Mouse (Mus musculus): ENCODE measurements around the gene Kmt5c. TPM values are rescaled to one million over a fixed set of nuclear protein-coding genes. Genes with fewer than 3 reads are reported as not detected.
A peak's percentile ranks its signal among the peaks of the same experiment; 100 is the strongest.
"Not testable (repeated sequence)": the region's sequence is repeated elsewhere in the genome, so short reads cannot be mapped to it uniquely, and the experiment has no call there.

Kmt5c gene
- total and polyA plus RNA-seq, 2 experiments from 2014 or later = 35.1 to 36.8 TPM

DNA sequence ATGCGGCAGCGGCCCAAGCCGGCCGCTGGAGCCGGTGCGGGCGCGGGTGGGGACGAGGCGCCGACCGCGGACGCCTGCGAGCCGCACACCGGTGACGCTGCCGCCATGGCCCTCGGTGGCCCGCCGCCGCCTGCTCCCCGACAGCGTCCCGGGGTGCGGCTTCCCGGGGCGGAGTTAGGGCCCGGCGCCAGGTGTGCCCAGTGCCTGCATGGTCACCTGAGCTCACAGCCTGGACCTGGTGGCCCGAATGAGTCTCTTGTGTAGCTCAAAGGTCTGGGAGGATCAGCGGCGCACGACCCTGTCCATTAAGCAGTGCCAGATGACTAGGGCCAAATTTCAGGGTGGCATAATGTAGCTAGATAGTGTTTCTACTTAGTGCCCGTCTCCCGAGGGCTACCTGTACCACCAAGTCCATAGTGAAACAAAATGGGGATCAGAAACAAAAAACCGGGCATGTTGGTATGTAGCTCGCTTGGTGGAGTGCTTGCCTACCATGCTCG, 49.6 kb downstream of the Kmt5c start, which contains the start of gene Tmem238:
Tmem238 (minus strand) TSS at position 221 of the 500 bp plus-strand sequence.
- WGBS = 8% methylated on average over 40 of the region's 40 CpGs
- H3K27ac ChIP-seq (ENCODE audit: low read depth, low read length) = peak within 1 kb of the TSS; percentile 45
- no peaks in the 10 kb centered on the region for H3K27me3 ChIP-seq (ENCODE audit: insufficient read depth, low read length)
- no peak for TF ChIP-seq CTCF (IDR thresholded peaks at IDR 0.05; ENCODE audit: low read depth)
- H3K4me1 ChIP-seq (ENCODE audit: insufficient read depth) = 0 out of 2 replicates have a peak, but pooled peaks cover 4% of the 10 kb centered on the region
- no peaks in the 10 kb centered on the region for H3K9me3 ChIP-seq (ENCODE audit: low read length)
- DNase-seq = no peak
- H3K4me2 ChIP-seq (ENCODE audit: low read depth) = peak within 1 kb of the TSS; percentile 93
- no peak for ATAC-seq
- peaks cover 5% of the 10 kb centered on the region; the same call in 1 of the 2 replicates for H3K36me3 ChIP-seq (ENCODE audit: insufficient read depth)
- peak within 1 kb of the TSS; percentile 56 for H3K4me3 ChIP-seq (ENCODE audit: low read depth, low read length)
- peak within 1 kb of the TSS; percentile 74 for H3K9ac ChIP-seq

- WGBS = 1% methylated on average over 54 of the region's 54 CpGs
- peak; percentile 98 for DNase-seq
- Histone ChIP-seq H3K4me2 (ENCODE audit: low read depth) (peak within 1 kb of the TSS; percentile 73), H3K27ac (ENCODE audit: low read depth, low read length) (peak within 1 kb of the TSS; percentile 89), H3K27me3 (ENCODE audit: insufficient read depth, low read length) (no peaks in the 10 kb centered on the region), H3K9me3 (ENCODE audit: low read length) (no peaks in the 10 kb centered on the region), H3K9ac (peak within 1 kb of the TSS; percentile 91), H3K4me1 (ENCODE audit: insufficient read depth) (0 out of 2 replicates have a peak, but pooled peaks cover 4% of the 10 kb centered on the region), H3K4me3 (ENCODE audit: low read depth, low read length) (peak within 1 kb of the TSS; percentile 93), H3K36me3 (ENCODE audit: insufficient read depth) (peaks cover 22% of the 10 kb centered on the region)
- TF ChIP-seq CTCF (IDR thresholded peaks at IDR 0.05; ENCODE audit: low read depth) = peak; percentile 19; the same call in 1 of the 2 replicates
- peak; percentile 95 for ATAC-seq
These were observed 52.6 kb downstream of the Kmt5c start, which contains the start of gene Rpl28 for GRCm38 (mm10) chr7:4792278-4793212. Gene Rpl28, plus strand, starts transcription at chr7:4792874.

GRCm38 (mm10) chr7:4793248-4793647, 53.3 kb downstream of the Kmt5c start:
- peaks cover 26% of the 10 kb centered on the region for H3K36me3 ChIP-seq (ENCODE audit: insufficient read depth)
- H3K4me2 ChIP-seq (ENCODE audit: low read depth) = peak overlapping the region; percentile 73
- peak overlapping the region; percentile 91 for H3K9ac ChIP-seq
- peak; percentile 13 for ATAC-seq
- under 1% methylated on average over 31 of the region's 31 CpGs for WGBS
- DNase-seq; H3K4me1 ChIP-seq (ENCODE audit: insufficient read depth); H3K27me3 ChIP-seq (ENCODE audit: insufficient read depth, low read length); H3K9me3 ChIP-seq (ENCODE audit: low read length): not testable (repeated sequence)
- peak overlapping the region; percentile 93 for H3K4me3 ChIP-seq (ENCODE audit: low read depth, low read length)
- peak overlapping the region; percentile 89 for H3K27ac ChIP-seq (ENCODE audit: low read depth, low read length)

- TF ChIP-seq CTCF (IDR thresholded peaks at IDR 0.05; ENCODE audit: low read depth) = no peak
- H3K27me3 ChIP-seq (ENCODE audit: insufficient read depth, low read length) = no peaks in the 10 kb centered on the region
- DNase-seq (no peak), ATAC-seq (no peak)
- peak overlapping the region; percentile 73 for H3K4me2 ChIP-seq (ENCODE audit: low read depth)
- no peaks in the 10 kb centered on the region for H3K9me3 ChIP-seq (ENCODE audit: low read length)
- 34% methylated on average over 4 of the region's 4 CpGs for WGBS
- peak overlapping the region; percentile 93 for H3K4me3 ChIP-seq (ENCODE audit: low read depth, low read length)
- H3K36me3 ChIP-seq (ENCODE audit: insufficient read depth) = peaks cover 26% of the 10 kb centered on the region
- H3K27ac ChIP-seq (ENCODE audit: low read depth, low read length) = no peak overlapping the region
- H3K9ac ChIP-seq = peak overlapping the region; percentile 91
- 0 out of 2 replicates have a peak, but pooled peaks cover 4% of the 10 kb centered on the region for H3K4me1 ChIP-seq (ENCODE audit: insufficient read depth)
These were observed 53.8 kb downstream of the Kmt5c start for GRCm38 (mm10) chr7:4793674-4794073.

GRCm38 (mm10) chr7:4794631-4795168, 54.8 kb downstream of the Kmt5c start:
- no peak for DNase-seq
- no peak for ATAC-seq
- H3K9me3 ChIP-seq (ENCODE audit: low read length) = no peaks in the 10 kb centered on the region
- no peak for TF ChIP-seq CTCF (IDR thresholded peaks at IDR 0.05; ENCODE audit: low read depth)
- no peak overlapping the region for H3K4me2 ChIP-seq (ENCODE audit: low read depth)
- H3K4me3 ChIP-seq (ENCODE audit: low read depth, low read length) = no peak overlapping the region
- 0 out of 2 replicates have a peak, but pooled peaks cover 4% of the 10 kb centered on the region for H3K4me1 ChIP-seq (ENCODE audit: insufficient read depth)
- no peak overlapping the region for H3K9ac ChIP-seq
- H3K36me3 ChIP-seq (ENCODE audit: insufficient read depth) = peaks cover 26% of the 10 kb centered on the region
- 86% methylated on average over 3 of the region's 3 CpGs for WGBS
- H3K27ac ChIP-seq (ENCODE audit: low read depth, low read length) = no peak overlapping the region
- no peaks in the 10 kb centered on the region for H3K27me3 ChIP-seq (ENCODE audit: insufficient read depth, low read length)

- no peak overlapping the region for H3K4me2 ChIP-seq (ENCODE audit: low read depth)
- no peaks in the 10 kb centered on the region for H3K9me3 ChIP-seq (ENCODE audit: low read length)
- TF ChIP-seq CTCF (IDR thresholded peaks at IDR 0.05; ENCODE audit: low read depth) = peak; percentile 79
- peaks cover 26% of the 10 kb centered on the region for H3K36me3 ChIP-seq (ENCODE audit: insufficient read depth)
- H3K27ac ChIP-seq (ENCODE audit: low read depth, low read length) = no peak overlapping the region
- ATAC-seq = peak; percentile 25; the same call in 1 of the 2 replicates
- H3K27me3 ChIP-seq (ENCODE audit: insufficient read depth, low read length) = no peaks in the 10 kb centered on the region
- no peak overlapping the region for H3K4me3 ChIP-seq (ENCODE audit: low read depth, low read length)
- 0 out of 2 replicates have a peak, but pooled peaks cover 4% of the 10 kb centered on the region for H3K4me1 ChIP-seq (ENCODE audit: insufficient read depth)
- 69% methylated on average over 7 of the region's 7 CpGs for WGBS
- H3K9ac ChIP-seq = no peak overlapping the region
- DNase-seq = peak; percentile 68
These were observed 56.0 kb downstream of the Kmt5c start for GRCm38 (mm10) chr7:4795767-4796433.

Other genes with a start within 250 kb of the Kmt5c start
- 94.2 and 100 TPM in 2 replicates for gene Ppp1r12c, start 238.4 kb upstream of the Kmt5c start, total RNA-seq (2014; rRNA removed)
- gene Ppp1r12c, start 238.4 kb upstream of the Kmt5c start, polyA plus RNA-seq (2015; fragmentation: Nextera tagmentation; extraction: Ambion mirVana) = 27.8 and 35.1 TPM in 2 replicates
- 0.77 and 2.9 TPM in 2 replicates for gene Tnnt1, start 223.7 kb upstream of the Kmt5c start, total RNA-seq (2014; rRNA removed)
- 3.4 and 3.9 TPM in 2 replicates for gene Tnnt1, start 223.7 kb upstream of the Kmt5c start, polyA plus RNA-seq (2015; fragmentation: Nextera tagmentation; extraction: Ambion mirVana)
- gene Tnni3, start 215.9 kb upstream of the Kmt5c start, total RNA-seq (2014; rRNA removed) = 0.62 and 3.6 TPM in 2 replicates
- gene Tnni3, start 215.9 kb upstream of the Kmt5c start, polyA plus RNA-seq (2015; fragmentation: Nextera tagmentation; extraction: Ambion mirVana) = 0.89 and 1.2 TPM in 2 replicates
- 0.62 and 2.2 TPM in 2 replicates for gene Dnaaf3, start 207.7 kb upstream of the Kmt5c start, total RNA-seq (2014; rRNA removed)
- gene Dnaaf3, start 207.7 kb upstream of the Kmt5c start, polyA plus RNA-seq (2015; fragmentation: Nextera tagmentation; extraction: Ambion mirVana) = 1.3 and 2.0 TPM in 2 replicates
- gene Syt5, start 192.6 kb upstream of the Kmt5c start, total RNA-seq (2014; rRNA removed) = 170 and 231 TPM in 2 replicates
- 301 and 305 TPM in 2 replicates for gene Syt5, start 192.6 kb upstream of the Kmt5c start, polyA plus RNA-seq (2015; fragmentation: Nextera tagmentation; extraction: Ambion mirVana)
- 0.54 and 2.9 TPM in 2 replicates for gene Ptprh, start 136.1 kb upstream of the Kmt5c start, total RNA-seq (2014; rRNA removed)
- 1.0 and 1.1 TPM in 2 replicates for gene Ptprh, start 136.1 kb upstream of the Kmt5c start, polyA plus RNA-seq (2015; fragmentation: Nextera tagmentation; extraction: Ambion mirVana)
- 10.8 and 11.8 TPM in 2 replicates for gene Tmem86b, start 108.7 kb upstream of the Kmt5c start, total RNA-seq (2014; rRNA removed)
- gene Tmem86b, start 108.7 kb upstream of the Kmt5c start, polyA plus RNA-seq (2015; fragmentation: Nextera tagmentation; extraction: Ambion mirVana) = 0.64 and 0.70 TPM in 2 replicates
- 89.3 and 99.1 TPM in 2 replicates for gene Ppp6r1, start 81.1 kb upstream of the Kmt5c start, total RNA-seq (2014; rRNA removed)
- gene Ppp6r1, start 81.1 kb upstream of the Kmt5c start, polyA plus RNA-seq (2015; fragmentation: Nextera tagmentation; extraction: Ambion mirVana) = 5.1 and 8.3 TPM in 2 replicates
- 188 and 219 TPM in 2 replicates for gene Hspbp1, start 55.0 kb upstream of the Kmt5c start, total RNA-seq (2014; rRNA removed)
- gene Hspbp1, start 55.0 kb upstream of the Kmt5c start, polyA plus RNA-seq (2015; fragmentation: Nextera tagmentation; extraction: Ambion mirVana) = 206 and 214 TPM in 2 replicates
- 188 and 205 TPM in 2 replicates for gene Brsk1, start 49.5 kb upstream of the Kmt5c start, total RNA-seq (2014; rRNA removed)
- gene Brsk1, start 49.5 kb upstream of the Kmt5c start, polyA plus RNA-seq (2015; fragmentation: Nextera tagmentation; extraction: Ambion mirVana) = 4.6 and 6.2 TPM in 2 replicates
- gene Tmem150b, start 14.9 kb upstream of the Kmt5c start, total RNA-seq (2014; rRNA removed) = not detected in 2 replicates
- gene Tmem150b, start 14.9 kb upstream of the Kmt5c start, polyA plus RNA-seq (2015; fragmentation: Nextera tagmentation; extraction: Ambion mirVana) = 0.18 TPM in 1 of 2 replicates, not detected in the other
- 3.8 and 4.8 TPM in 2 replicates for gene Cox6b2, start 13.0 kb downstream of the Kmt5c start, total RNA-seq (2014; rRNA removed)
- 19.8 and 23.3 TPM in 2 replicates for gene Cox6b2, start 13.0 kb downstream of the Kmt5c start, polyA plus RNA-seq (2015; fragmentation: Nextera tagmentation; extraction: Ambion mirVana)
- not detected in 2 replicates for gene Fam71e2, start 31.2 kb downstream of the Kmt5c start, total RNA-seq (2014; rRNA removed)
- gene Fam71e2, start 31.2 kb downstream of the Kmt5c start, polyA plus RNA-seq (2015; fragmentation: Nextera tagmentation; extraction: Ambion mirVana) = not detected in 2 replicates
- 1.2 and 2.6 TPM in 2 replicates for gene Il11, start 42.7 kb downstream of the Kmt5c start, total RNA-seq (2014; rRNA removed)
- gene Il11, start 42.7 kb downstream of the Kmt5c start, polyA plus RNA-seq (2015; fragmentation: Nextera tagmentation; extraction: Ambion mirVana) = 1.2 and 2.1 TPM in 2 replicates
- not detected in 2 replicates for gene Tmem190, start 42.8 kb downstream of the Kmt5c start, total RNA-seq (2014; rRNA removed)
- gene Tmem190, start 42.8 kb downstream of the Kmt5c start, polyA plus RNA-seq (2015; fragmentation: Nextera tagmentation; extraction: Ambion mirVana) = not detected in 2 replicates
- 7.3 and 10.1 TPM in 2 replicates for gene Tmem238, start 49.5 kb downstream of the Kmt5c start, total RNA-seq (2014; rRNA removed)
- gene Tmem238, start 49.5 kb downstream of the Kmt5c start, polyA plus RNA-seq (2015; fragmentation: Nextera tagmentation; extraction: Ambion mirVana) = 13.3 and 15.0 TPM in 2 replicates
- gene Rpl28, start 52.8 kb downstream of the Kmt5c start, total RNA-seq (2014; rRNA removed) = 161 and 191 TPM in 2 replicates
- 313 and 332 TPM in 2 replicates for gene Rpl28, start 52.8 kb downstream of the Kmt5c start, polyA plus RNA-seq (2015; fragmentation: Nextera tagmentation; extraction: Ambion mirVana)
- gene Ube2s, start 72.5 kb downstream of the Kmt5c start, total RNA-seq (2014; rRNA removed) = 300 and 347 TPM in 2 replicates
- gene Ube2s, start 72.5 kb downstream of the Kmt5c start, polyA plus RNA-seq (2015; fragmentation: Nextera tagmentation; extraction: Ambion mirVana) = 232 and 259 TPM in 2 replicates
- gene Shisa7, start 104.6 kb downstream of the Kmt5c start, total RNA-seq (2014; rRNA removed) = 52.4 and 66.6 TPM in 2 replicates
- gene Shisa7, start 104.6 kb downstream of the Kmt5c start, polyA plus RNA-seq (2015; fragmentation: Nextera tagmentation; extraction: Ambion mirVana) = 6.8 and 9.4 TPM in 2 replicates
- gene Isoc2b, start 130.1 kb downstream of the Kmt5c start, total RNA-seq (2014; rRNA removed) = 2.5 and 6.6 TPM in 2 replicates
- 3.5 and 3.7 TPM in 2 replicates for gene Isoc2b, start 130.1 kb downstream of the Kmt5c start, polyA plus RNA-seq (2015; fragmentation: Nextera tagmentation; extraction: Ambion mirVana)
- gene Isoc2a, start 137.0 kb downstream of the Kmt5c start, total RNA-seq (2014; rRNA removed) = 4.8 and 4.9 TPM in 2 replicates
- gene Isoc2a, start 137.0 kb downstream of the Kmt5c start, polyA plus RNA-seq (2015; fragmentation: Nextera tagmentation; extraction: Ambion mirVana) = 0.26 and 0.39 TPM in 2 replicates
- 0.48 and 0.85 TPM in 2 replicates for gene Gm36210, start 166.4 kb downstream of the Kmt5c start, total RNA-seq (2014; rRNA removed)
- 0.29 and 0.47 TPM in 2 replicates for gene Gm36210, start 166.4 kb downstream of the Kmt5c start, polyA plus RNA-seq (2015; fragmentation: Nextera tagmentation; extraction: Ambion mirVana)
- 5.4 and 9.2 TPM in 2 replicates for gene Zfp628, start 175.1 kb downstream of the Kmt5c start, total RNA-seq (2014; rRNA removed)
- gene Zfp628, start 175.1 kb downstream of the Kmt5c start, polyA plus RNA-seq (2015; fragmentation: Nextera tagmentation; extraction: Ambion mirVana) = 5.8 and 6.0 TPM in 2 replicates
- gene Nat14, start 181.9 kb downstream of the Kmt5c start, total RNA-seq (2014; rRNA removed) = 45.5 and 69.9 TPM in 2 replicates
- 20.5 and 54.3 TPM in 2 replicates for gene Nat14, start 181.9 kb downstream of the Kmt5c start, polyA plus RNA-seq (2015; fragmentation: Nextera tagmentation; extraction: Ambion mirVana)
- gene Ssc5d, start 185.7 kb downstream of the Kmt5c start, total RNA-seq (2014; rRNA removed) = 0.54 and 1.7 TPM in 2 replicates
- 0.51 and 0.63 TPM in 2 replicates for gene Ssc5d, start 185.7 kb downstream of the Kmt5c start, polyA plus RNA-seq (2015; fragmentation: Nextera tagmentation; extraction: Ambion mirVana)
- not detected in 2 replicates for gene Sbk2, start 224.3 kb downstream of the Kmt5c start, total RNA-seq (2014; rRNA removed)
- gene Sbk2, start 224.3 kb downstream of the Kmt5c start, polyA plus RNA-seq (2015; fragmentation: Nextera tagmentation; extraction: Ambion mirVana) = not detected in 2 replicates
- gene Sbk3, start 231.1 kb downstream of the Kmt5c start, total RNA-seq (2014; rRNA removed) = 0.23 and 0.76 TPM in 2 replicates
- 0.39 and 0.76 TPM in 2 replicates for gene Sbk3, start 231.1 kb downstream of the Kmt5c start, polyA plus RNA-seq (2015; fragmentation: Nextera tagmentation; extraction: Ambion mirVana)